Mouse (Mus musculus) heart, adult 18-20 months (tissue): ENCODE measurements at regions not wholly inside any gene's neighbourhood (a gene's known extent, or its start where the extent isn't known, plus 50 kb on each side); places are given as distances from the start of the nearest gene placed in this dataset.

Experiments used
- DNase-seq, 2 experiments: peaks; one replicate each; pipeline ENCODE4 v3.0.0; 2021 to 2022; ENCODE audit warnings: mixed read lengths in 1 of 2

- no peak for DNase-seq
Observed at GRCm38 (mm10) chr4:105467811-105468210, 310.7 kb downstream of the Plpp3 start.

GRCm38 (mm10) chr4:105469300-105469821 lies 312.2 kb downstream of the Plpp3 start:
- peak; percentile 37 to 52 for DNase-seq

- no peak for DNase-seq
Observed at GRCm38 (mm10) chr4:105474765-105475560, 314.7 kb upstream of the Gm12728 start.

GRCm38 (mm10) chr4:105476332-105476731 lies 313.3 kb upstream of the Gm12728 start:
- no peak for DNase-seq

GRCm38 (mm10) chr4:105486376-105486775 lies 303.3 kb upstream of the Gm12728 start:
- no peak for DNase-seq

- peak; percentile 42 to 57 for DNase-seq
Observed at GRCm38 (mm10) chr4:105496176-105496575, 293.5 kb upstream of the Gm12728 start.

- peak; percentile 11 to 29 for DNase-seq
Observed at GRCm38 (mm10) chr4:105506190-105506589, 283.5 kb upstream of the Gm12728 start.

GRCm38 (mm10) chr4:105507221-105507620 lies 282.4 kb upstream of the Gm12728 start:
- DNase-seq: peak; percentile 30 to 72

- no peak for DNase-seq
Observed at GRCm38 (mm10) chr4:105509091-105509490, 280.6 kb upstream of the Gm12728 start.

GRCm38 (mm10) chr4:105510406-105510805 lies 279.3 kb upstream of the Gm12728 start:
- no peak for DNase-seq

- no peak for DNase-seq
Observed at GRCm38 (mm10) chr4:105525135-105525534, 264.5 kb upstream of the Gm12728 start.

- DNase-seq: no peak
Observed at GRCm38 (mm10) chr4:105526755-105527154, 262.9 kb upstream of the Gm12728 start.

- no peak for DNase-seq
Observed at GRCm38 (mm10) chr4:105527316-105527715, 262.4 kb upstream of the Gm12728 start.

- no peak for DNase-seq
Observed at GRCm38 (mm10) chr4:105531651-105532425, 257.8 kb upstream of the Gm12728 start.

GRCm38 (mm10) chr4:105535451-105535850 lies 254.2 kb upstream of the Gm12728 start:
- no peak for DNase-seq

- DNase-seq: peak; percentile 37 to 62
Observed at GRCm38 (mm10) chr4:105545486-105545885, 244.2 kb upstream of the Gm12728 start.

GRCm38 (mm10) chr4:105549744-105550440 lies 239.8 kb upstream of the Gm12728 start:
- peak; percentile 19 to 43 for DNase-seq

- DNase-seq: no peak
Observed at GRCm38 (mm10) chr4:105551966-105552685, 237.5 kb upstream of the Gm12728 start.

- DNase-seq: no peak
Observed at GRCm38 (mm10) chr4:105554994-105555393, 234.7 kb upstream of the Gm12728 start.

GRCm38 (mm10) chr4:105555941-105556340 lies 233.7 kb upstream of the Gm12728 start:
- no peak for DNase-seq

- DNase-seq: peak in 1 of 2 experiments; percentile 35
Observed at GRCm38 (mm10) chr4:105557396-105557795, 232.3 kb upstream of the Gm12728 start.

- DNase-seq: no peak
Observed at GRCm38 (mm10) chr4:105560055-105560454, 229.6 kb upstream of the Gm12728 start.
